Mouse (Mus musculus) neural tube, embryonic 14.5 days (tissue): ENCODE measurements around the gene Scrt2. TPM values are rescaled to one million over a fixed set of nuclear protein-coding genes. Genes with fewer than 3 reads are reported as not detected.
A peak's percentile ranks its signal among the peaks of the same experiment; 100 is the strongest.

Experiments
- ATAC-seq: fragments of 200-750 bp; cut with Nextera tagmentation; 2 replicates; pipeline ENCODE4 v1.8.0; 2017; ENCODE audit warnings: low read depth, mild to moderate bottlenecking, moderate TSS enrichment, moderate library complexity
- H3K27ac ChIP-seq: fragments of 300-500 bp; sonication (generic); 2 replicates; pipeline ENCODE4 v1.5.1; 2014; ENCODE audit warnings: low read depth, mild to moderate bottlenecking, control low read depth, low read length, moderate library complexity, mixed read lengths
- H3K27me3 ChIP-seq: fragments of 300-500 bp; sonication (generic); 2 replicates; pipeline ENCODE4 v1.6.1; 2014; ENCODE audit warnings: low read length; ENCODE audit not compliant: control insufficient read depth, insufficient read depth
- H3K36me3 ChIP-seq: fragments of 300-500 bp; sonication (generic); 2 replicates; pipeline ENCODE4 v1.6.1; 2014; ENCODE audit warnings: low read length, mixed read lengths; ENCODE audit not compliant: control insufficient read depth, insufficient read depth
- H3K4me1 ChIP-seq: fragments of 300-500 bp; sonication (generic); 2 replicates; pipeline ENCODE4 v1.6.1; 2014; ENCODE audit warnings: low read length; ENCODE audit not compliant: control insufficient read depth, insufficient read depth
- H3K4me2 ChIP-seq: fragments of 300-500 bp; sonication (generic); 2 replicates; pipeline ENCODE4 v1.6.1; 2014; ENCODE audit warnings: mild to moderate bottlenecking, low read depth, low read length, control low read depth
- H3K4me3 ChIP-seq: fragments of 300-500 bp; sonication (generic); 2 replicates; pipeline ENCODE4 v1.5.1; 2014; ENCODE audit warnings: low read depth, low read length, control low read depth, mixed read lengths
- H3K9ac ChIP-seq: fragments of 300-500 bp; sonication (generic); replicated peaks from 2 replicates; pipeline ENCODE4 v1.6.1; 2014; ENCODE audit warnings: low read depth, mild to moderate bottlenecking, control low read depth, low read length, mixed read lengths
- H3K9me3 ChIP-seq: fragments of 300-500 bp; sonication (generic); 2 replicates; pipeline ENCODE4 v1.6.1; 2016; ENCODE audit warnings: low read length; ENCODE audit not compliant: control insufficient read depth
- WGBS: fragments of 180-500 bp; shearing (Covaris S2); extraction: QIAGEN DNeasy Blood & Tissue Kit; methylation state at CpG from one replicate; pipeline ENCODE4 v1.1.7; 2014; 5-methylcytosine and 5-hydroxymethylcytosine counted together
- polyA plus RNA-seq: library from polyadenylated mRNA; unstranded; fragments of >200 nt; fragmentation: Nextera tagmentation; extraction: Ambion mirVana; gene quantifications from 2 replicates; pipeline ENCODE4 v1.2.1, GENCODE M21; 2014

Gene Scrt2
- polyA plus RNA-seq, 1 experiment from 2014 or later: 15.7 TPM

DNA sequence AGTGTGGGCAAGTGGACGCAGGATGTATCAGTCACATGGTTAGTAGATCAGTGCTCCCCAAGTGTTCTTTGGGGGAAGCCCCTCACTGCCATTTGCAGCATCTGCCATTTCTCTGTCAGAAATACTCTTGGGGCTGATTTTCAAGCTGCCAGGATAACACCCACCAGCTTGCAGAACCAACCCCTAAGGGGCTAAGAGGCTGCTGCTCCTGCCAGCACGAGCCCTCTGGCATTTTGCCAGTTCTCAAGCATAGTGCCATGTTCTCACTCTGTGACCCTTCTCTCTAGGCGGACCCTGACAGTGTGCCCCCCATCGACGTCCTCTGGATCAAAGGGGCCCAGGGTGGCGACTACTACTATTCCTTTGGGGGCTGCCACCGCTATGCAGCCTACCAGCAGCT is 27.4 kb downstream of the Scrt2 start:
- ATAC-seq: no peak
- WGBS: 50% methylated on average over 7 of the region's 7 CpGs
- no peaks in the 10 kb centered on the region for H3K36me3 ChIP-seq

DNA sequence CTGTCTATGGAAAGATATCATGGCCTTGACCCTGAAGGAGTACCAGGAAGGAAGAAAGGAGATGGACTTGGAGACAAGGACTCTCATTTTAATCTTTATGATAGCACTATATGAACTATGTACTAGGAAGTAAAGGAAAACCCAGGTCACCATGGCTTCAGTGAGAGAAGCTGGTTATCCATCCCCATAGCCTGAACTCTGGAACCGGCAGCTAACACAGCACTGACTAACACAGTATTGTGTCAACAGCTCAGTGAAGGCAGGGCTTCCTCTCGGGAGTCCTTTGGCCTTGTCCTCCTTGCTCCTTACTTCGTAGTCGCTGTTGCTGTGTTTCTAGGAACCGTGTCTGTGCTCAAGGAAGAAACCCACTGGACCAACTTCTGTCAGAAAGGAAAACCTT is 28.1 kb downstream of the Scrt2 start:
- Histone ChIP-seq H3K27me3 (no peaks in the 10 kb centered on the region), H3K4me1 (peaks cover 12% of the 10 kb centered on the region), H3K4me3 (no peak overlapping the region), H3K4me2 (no peak overlapping the region), H3K36me3 (no peaks in the 10 kb centered on the region), H3K9ac (no peak overlapping the region), H3K27ac (no peak overlapping the region), H3K9me3 (no peaks in the 10 kb centered on the region)
- ATAC-seq: no peak
- 85% methylated on average over 5 of the region's 5 CpGs for WGBS

More for the DNA sequence above, 27.4 kb downstream of the Scrt2 start:
- no peak overlapping the region for H3K4me3 ChIP-seq
- H3K4me1 ChIP-seq: peaks cover 8% of the 10 kb centered on the region
- H3K4me2 ChIP-seq: no peak overlapping the region
- no peaks in the 10 kb centered on the region for H3K9me3 ChIP-seq
- no peak overlapping the region for H3K27ac ChIP-seq
- H3K9ac ChIP-seq: no peak overlapping the region
- H3K27me3 ChIP-seq: no peaks in the 10 kb centered on the region

DNA sequence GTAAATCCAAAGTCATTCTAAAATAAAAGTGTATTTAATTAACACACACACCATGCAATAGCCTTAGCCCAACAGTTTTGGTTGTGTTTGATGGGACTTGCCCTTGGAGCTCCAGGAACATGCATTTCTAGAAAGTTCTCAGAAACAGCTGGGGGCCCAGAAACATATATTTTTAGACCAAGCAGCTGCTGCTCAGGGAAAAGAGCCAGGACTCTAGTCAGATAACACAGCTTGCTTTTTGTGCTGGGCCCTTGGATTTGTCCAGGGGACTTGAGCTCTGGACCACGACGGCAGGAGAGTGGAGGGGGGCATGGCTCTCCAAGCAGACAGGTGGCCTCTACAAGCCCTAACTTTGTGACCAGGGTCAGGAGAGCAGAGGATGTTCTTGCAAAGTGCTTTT is 30.0 kb downstream of the Scrt2 start:
- Histone ChIP-seq H3K36me3 (no peaks in the 10 kb centered on the region), H3K4me2 (no peak overlapping the region), H3K27me3 (no peaks in the 10 kb centered on the region), H3K4me3 (no peak overlapping the region), H3K4me1 (peaks cover 15% of the 10 kb centered on the region), H3K9me3 (no peaks in the 10 kb centered on the region), H3K27ac (no peak overlapping the region), H3K9ac (no peak overlapping the region)
- WGBS: 63% methylated on average over 2 of the region's 2 CpGs
- ATAC-seq: no peak

DNA sequence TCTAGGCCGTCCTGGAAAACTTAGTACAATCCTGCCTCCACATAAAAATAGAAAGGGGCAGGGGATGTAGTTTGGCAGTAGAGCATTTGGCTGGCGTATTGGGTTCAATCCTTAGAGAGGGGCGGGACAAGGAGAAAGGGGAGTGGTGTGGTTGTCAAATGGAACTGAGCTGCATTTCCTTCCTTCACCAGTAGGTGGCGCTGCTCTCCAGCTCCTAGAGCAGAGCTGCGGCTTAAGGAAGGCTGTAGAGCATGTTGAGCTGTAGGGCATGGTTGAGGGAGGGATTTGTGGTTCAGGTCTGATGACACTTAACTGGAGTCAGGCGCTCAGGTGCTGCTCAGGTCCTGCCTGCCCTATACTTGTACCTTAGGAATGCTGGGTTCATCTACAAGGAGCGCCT is 30.6 kb downstream of the Scrt2 start:
- no peaks in the 10 kb centered on the region for H3K9me3 ChIP-seq
- H3K4me1 ChIP-seq: peaks cover 15% of the 10 kb centered on the region
- H3K27ac ChIP-seq: no peak overlapping the region
- no peak overlapping the region for H3K4me3 ChIP-seq
- H3K9ac ChIP-seq: no peak overlapping the region
- no peaks in the 10 kb centered on the region for H3K36me3 ChIP-seq
- H3K27me3 ChIP-seq: no peaks in the 10 kb centered on the region
- ATAC-seq: peak; percentile 79
- WGBS: 7% methylated on average over 7 of the region's 7 CpGs
- H3K4me2 ChIP-seq: no peak overlapping the region

DNA sequence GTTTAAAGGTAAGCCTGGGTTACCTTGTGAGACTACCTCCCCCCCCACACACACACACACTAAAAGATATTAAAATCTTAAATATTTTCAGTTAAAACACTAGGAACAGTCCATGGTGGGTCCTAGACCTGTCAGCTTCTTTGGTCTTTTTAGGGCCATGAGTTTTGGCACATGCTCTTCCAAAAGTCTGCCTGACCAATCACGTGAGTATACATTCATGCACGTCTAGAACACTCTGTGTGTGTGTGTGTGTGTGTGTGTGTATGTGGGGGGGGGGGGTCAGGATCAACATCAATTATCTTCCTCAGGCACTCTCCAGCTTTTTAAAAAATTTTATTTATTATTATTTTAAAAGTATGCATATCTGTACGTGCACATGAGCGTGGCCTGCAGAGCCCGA is 31.2 kb downstream of the Scrt2 start:
- ATAC-seq: no peak; the same call in 1 of the 2 replicates
- Histone ChIP-seq H3K9ac (no peak overlapping the region), H3K36me3 (no peaks in the 10 kb centered on the region), H3K27ac (no peak overlapping the region), H3K4me2 (no peak overlapping the region), H3K9me3 (no peaks in the 10 kb centered on the region), H3K27me3 (no peaks in the 10 kb centered on the region), H3K4me3 (no peak overlapping the region), H3K4me1 (peaks cover 15% of the 10 kb centered on the region)
- WGBS: 85% methylated on average over 5 of the region's 5 CpGs

DNA sequence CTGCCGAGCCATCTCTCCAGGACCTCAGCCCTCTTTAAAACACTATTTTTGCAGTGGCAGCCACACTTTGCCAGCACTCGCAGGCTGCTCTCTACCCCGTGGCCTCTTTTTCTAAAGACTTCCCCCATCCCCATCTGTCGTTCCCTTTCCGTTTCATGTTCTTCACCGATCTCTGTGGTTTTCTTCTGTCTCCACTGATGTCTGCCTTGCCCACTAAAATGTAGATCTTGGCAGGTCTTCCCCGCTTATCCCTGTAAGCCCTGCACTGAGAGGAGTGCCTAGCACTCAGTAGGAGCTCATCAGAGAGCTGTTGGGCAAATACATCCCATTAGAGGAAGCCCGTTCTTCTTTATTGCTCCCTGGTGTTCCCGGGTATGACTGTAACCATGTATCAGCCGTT is 31.6 kb downstream of the Scrt2 start:
- 29% methylated on average over 10 of the region's 10 CpGs for WGBS
- no peak overlapping the region for H3K9ac ChIP-seq
- no peak overlapping the region for H3K4me3 ChIP-seq
- H3K4me1 ChIP-seq: peaks cover 15% of the 10 kb centered on the region
- no peaks in the 10 kb centered on the region for H3K27me3 ChIP-seq
- no peaks in the 10 kb centered on the region for H3K9me3 ChIP-seq
- ATAC-seq: no peak
- no peaks in the 10 kb centered on the region for H3K36me3 ChIP-seq
- H3K27ac ChIP-seq: no peak overlapping the region
- no peak overlapping the region for H3K4me2 ChIP-seq

DNA sequence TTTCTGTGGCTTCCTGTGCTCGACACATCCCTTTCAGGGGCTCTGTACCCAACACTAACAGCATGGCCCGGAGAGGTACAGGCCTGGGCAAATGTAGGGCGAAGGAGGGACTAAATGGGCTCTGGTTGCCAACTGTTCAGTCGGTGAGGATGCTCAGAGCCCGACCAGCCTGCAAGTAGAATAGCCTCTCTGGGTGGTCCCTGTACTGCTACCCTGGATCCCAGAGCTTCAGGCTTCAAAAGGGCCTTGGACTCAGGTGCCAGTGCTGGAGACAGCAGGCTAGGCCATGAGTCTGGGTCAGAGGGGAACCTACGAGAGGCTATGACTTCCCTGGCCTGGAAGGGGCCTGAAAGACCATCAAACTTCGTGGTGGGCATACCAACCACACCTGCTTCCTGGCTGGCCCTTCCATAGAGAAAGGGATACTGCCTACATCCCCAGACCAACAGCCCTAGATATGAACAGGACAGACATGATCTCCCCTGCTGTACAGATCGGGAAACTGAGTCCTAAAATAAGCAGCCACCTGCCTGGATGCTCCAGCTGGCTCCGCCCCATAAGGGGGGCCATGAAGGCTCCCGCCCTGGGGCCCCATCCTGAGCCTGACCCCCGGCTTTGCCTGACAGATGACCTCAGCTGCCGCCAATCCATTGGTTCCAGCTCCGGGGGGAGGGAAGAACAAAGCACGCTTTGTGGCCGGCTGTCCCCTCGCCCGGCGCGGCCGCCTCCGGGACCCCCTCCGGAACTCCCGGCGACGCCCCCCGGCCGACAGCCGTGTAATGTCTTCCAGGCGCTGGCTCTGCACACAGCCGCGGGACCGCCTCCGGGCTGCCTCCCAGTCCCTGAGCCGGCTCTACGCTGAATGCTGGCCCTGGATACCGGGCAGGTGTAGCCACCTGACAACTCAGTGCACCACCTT is 33.0 kb downstream of the Scrt2 start:
- ATAC-seq: peak; percentile 55
- peak overlapping the region; percentile 42 for H3K9ac ChIP-seq
- WGBS: 10% methylated on average over 35 of the region's 36 CpGs
- H3K4me1 ChIP-seq: peaks cover 15% of the 10 kb centered on the region
- peak overlapping the region; percentile 59 for H3K4me2 ChIP-seq
- H3K4me3 ChIP-seq: peak overlapping the region; percentile 12; the same call in 1 of the 2 replicates
- no peaks in the 10 kb centered on the region for H3K9me3 ChIP-seq
- H3K36me3 ChIP-seq: no peaks in the 10 kb centered on the region
- H3K27ac ChIP-seq: no peak overlapping the region
- no peaks in the 10 kb centered on the region for H3K27me3 ChIP-seq

DNA sequence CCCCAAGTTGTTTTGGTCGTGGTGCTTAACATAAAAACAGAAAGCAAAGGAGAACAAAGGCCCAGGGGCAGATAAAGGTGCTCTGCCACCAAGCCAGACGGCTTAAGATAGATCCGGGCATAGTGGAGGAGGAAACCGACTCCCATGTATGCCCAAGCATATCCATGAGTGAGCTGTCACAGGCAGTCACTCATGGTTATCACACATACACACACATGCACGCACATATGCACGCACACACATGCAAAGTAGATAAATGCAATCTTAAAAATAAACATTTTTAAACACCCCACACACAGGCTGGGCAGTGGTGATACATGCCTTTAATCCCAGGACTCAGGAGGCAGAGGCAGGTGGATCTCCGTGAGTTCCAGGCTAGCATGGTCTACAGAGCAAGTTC is 36.4 kb downstream of the Scrt2 start:
- Histone ChIP-seq H3K4me2 (no peak overlapping the region), H3K27ac (no peak overlapping the region), H3K9me3 (no peaks in the 10 kb centered on the region), H3K9ac (no peak overlapping the region), H3K4me3 (no peak overlapping the region), H3K36me3 (no peaks in the 10 kb centered on the region), H3K4me1 (peaks cover 15% of the 10 kb centered on the region), H3K27me3 (no peaks in the 10 kb centered on the region)
- no peak for ATAC-seq
- WGBS: 92% methylated on average over 7 of the region's 7 CpGs

DNA sequence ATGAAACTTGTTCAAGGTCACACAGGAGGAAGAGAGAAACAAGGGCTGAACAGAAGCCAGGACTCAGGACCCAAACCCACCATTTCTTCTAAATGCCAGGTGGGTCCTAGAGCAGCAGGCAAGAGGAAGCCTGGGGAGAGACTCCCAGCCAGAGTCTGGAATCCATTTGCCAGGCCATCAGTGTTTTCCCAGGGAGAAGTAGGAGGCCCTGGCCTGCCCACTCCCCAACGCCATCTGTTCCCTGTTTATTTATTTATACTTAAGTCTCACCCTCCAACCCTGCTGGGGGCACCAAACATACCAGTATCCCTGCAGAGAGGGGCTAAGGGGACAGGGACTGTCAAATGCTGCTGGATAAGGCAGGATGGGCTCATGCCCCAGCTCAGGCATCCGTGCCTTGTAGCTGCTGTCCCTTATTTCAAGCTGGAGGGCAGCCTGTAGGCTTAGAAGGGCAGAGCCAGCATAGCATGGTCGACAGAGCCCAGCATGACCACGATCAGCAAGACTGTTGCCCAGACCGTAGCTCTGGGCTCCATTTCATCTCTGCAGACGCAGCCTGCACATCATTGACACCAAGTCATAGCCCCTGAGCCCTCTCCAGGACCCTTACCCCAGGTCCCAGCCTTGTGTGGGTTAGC is 38.0 kb downstream of the Scrt2 start:
- no peak for ATAC-seq
- no peak overlapping the region for H3K27ac ChIP-seq
- WGBS: 54% methylated on average over 6 of the region's 6 CpGs

More for the DNA sequence above, 38.0 kb downstream of the Scrt2 start:
- Histone ChIP-seq H3K4me1 (peaks cover 10% of the 10 kb centered on the region), H3K4me2 (no peak overlapping the region), H3K36me3 (no peaks in the 10 kb centered on the region), H3K9me3 (no peaks in the 10 kb centered on the region), H3K4me3 (no peak overlapping the region), H3K27me3 (no peaks in the 10 kb centered on the region), H3K9ac (no peak overlapping the region)
